Mouse (Mus musculus): ENCODE measurements around the gene Tspan18. TPM values are rescaled to one million over a fixed set of nuclear protein-coding genes. Genes with fewer than 3 reads are reported as not detected.

Gene Tspan18
- total and polyA plus RNA-seq, 3 experiments: 9.4 to 21.3 (median 16.0) TPM

GRCm38 (mm10) chr2:93242166-93242565 is 92.1 kb downstream of the Tspan18 start:
- H3K36me3 ChIP-seq (ENCODE audit: control insufficient read depth, insufficient read depth, low read length): no peaks in the 10 kb centered on the region; the same call in 1 of the 2 replicates
- WGBS: 70% methylated on average over 5 of the region's 5 CpGs
- H3K27me3 ChIP-seq (ENCODE audit: control insufficient read depth, insufficient read depth, low read length): no peaks in the 10 kb centered on the region
- H3K9ac ChIP-seq (ENCODE audit: low read depth, low read length): no peak overlapping the region
- intact Hi-C loops (cut with DNase I): no loop called here
- no peak for DNase-seq
- TF ChIP-seq POLR2A (IDR thresholded peaks at IDR 0.05; ENCODE audit: insufficient read depth, low read depth, low read length) (no peak), EP300 (IDR thresholded peaks at IDR 0.05; ENCODE audit: insufficient read depth, low read depth, low read length) (no peak), CTCF (IDR thresholded peaks at IDR 0.05) (no peak)
- H3K79me2 ChIP-seq (replicated peaks; ENCODE audit: control insufficient read depth, insufficient read depth, low read length): no peaks in the 10 kb centered on the region
- H3K27ac ChIP-seq: no peak overlapping the region
- H3K4me1 ChIP-seq (ENCODE audit: control insufficient read depth, insufficient read depth, low read length): peaks cover 9% of the 10 kb centered on the region
- no peak overlapping the region for H3K4me3 ChIP-seq

- Histone ChIP-seq H3K4me3 (no peak overlapping the region), H3K9ac (ENCODE audit: low read depth, low read length) (no peak overlapping the region), H3K4me1 (ENCODE audit: control insufficient read depth, insufficient read depth, low read length) (peaks cover 14% of the 10 kb centered on the region), H3K27me3 (ENCODE audit: control insufficient read depth, insufficient read depth, low read length) (no peaks in the 10 kb centered on the region), H3K36me3 (ENCODE audit: control insufficient read depth, insufficient read depth, low read length) (no peaks in the 10 kb centered on the region; the same call in 1 of the 2 replicates), H3K79me2 (replicated peaks; ENCODE audit: control insufficient read depth, insufficient read depth, low read length) (no peaks in the 10 kb centered on the region), H3K27ac (peak overlapping the region; percentile 31; the same call in 1 of the 2 replicates)
- no peak for TF ChIP-seq EP300 (IDR thresholded peaks at IDR 0.05; ENCODE audit: insufficient read depth, low read depth, low read length)
- no peak for TF ChIP-seq CTCF (IDR thresholded peaks at IDR 0.05)
- TF ChIP-seq POLR2A (IDR thresholded peaks at IDR 0.05; ENCODE audit: insufficient read depth, low read depth, low read length): no peak
- intact Hi-C loops (cut with DNase I): no loop called here
- WGBS: 65% methylated on average over 6 of the region's 6 CpGs
- DNase-seq: peak in 1 of 2 experiments; percentile 41
Measured at GRCm38 (mm10) chr2:93238864-93239263, 95.4 kb downstream of the Tspan18 start.

GRCm38 (mm10) chr2:93237055-93237454 is 97.2 kb downstream of the Tspan18 start:
- Histone ChIP-seq H3K79me2 (replicated peaks; ENCODE audit: control insufficient read depth, insufficient read depth, low read length) (no peaks in the 10 kb centered on the region), H3K36me3 (ENCODE audit: control insufficient read depth, insufficient read depth, low read length) (no peaks in the 10 kb centered on the region; the same call in 1 of the 2 replicates), H3K27me3 (ENCODE audit: control insufficient read depth, insufficient read depth, low read length) (no peaks in the 10 kb centered on the region), H3K4me1 (ENCODE audit: control insufficient read depth, insufficient read depth, low read length) (peaks cover 14% of the 10 kb centered on the region), H3K27ac (no peak overlapping the region), H3K9ac (ENCODE audit: low read depth, low read length) (no peak overlapping the region), H3K4me3 (no peak overlapping the region)
- 78% methylated on average over 1 of the region's 1 CpGs for WGBS
- DNase-seq: no peak
- no peak for TF ChIP-seq CTCF (IDR thresholded peaks at IDR 0.05)
- TF ChIP-seq EP300 (IDR thresholded peaks at IDR 0.05; ENCODE audit: insufficient read depth, low read depth, low read length): no peak
- TF ChIP-seq POLR2A (IDR thresholded peaks at IDR 0.05; ENCODE audit: insufficient read depth, low read depth, low read length): no peak
- intact Hi-C loops (cut with DNase I): no loop called here

GRCm38 (mm10) chr2:93232141-93232540 is 102.2 kb downstream of the Tspan18 start:
- H3K4me3 ChIP-seq: no peak overlapping the region
- no peaks in the 10 kb centered on the region for H3K36me3 ChIP-seq (ENCODE audit: control insufficient read depth, insufficient read depth, low read length)
- H3K27ac ChIP-seq: no peak overlapping the region
- no peaks in the 10 kb centered on the region for H3K79me2 ChIP-seq (replicated peaks; ENCODE audit: control insufficient read depth, insufficient read depth, low read length)
- no peak for DNase-seq
- peaks cover 6% of the 10 kb centered on the region for H3K4me1 ChIP-seq (ENCODE audit: control insufficient read depth, insufficient read depth, low read length)
- 69% methylated on average over 1 of the region's 1 CpGs for WGBS
- no peak for TF ChIP-seq EP300 (IDR thresholded peaks at IDR 0.05; ENCODE audit: insufficient read depth, low read depth, low read length)
- no peak for TF ChIP-seq POLR2A (IDR thresholded peaks at IDR 0.05; ENCODE audit: insufficient read depth, low read depth, low read length)
- TF ChIP-seq CTCF (IDR thresholded peaks at IDR 0.05): no peak
- H3K9ac ChIP-seq (ENCODE audit: low read depth, low read length): no peak overlapping the region
- intact Hi-C loops (cut with DNase I): no loop called here
- H3K27me3 ChIP-seq (ENCODE audit: control insufficient read depth, insufficient read depth, low read length): no peaks in the 10 kb centered on the region

GRCm38 (mm10) chr2:93228480-93228824 is 105.9 kb downstream of the Tspan18 start:
- H3K79me2 ChIP-seq (replicated peaks; ENCODE audit: control insufficient read depth, insufficient read depth, low read length): no peaks in the 10 kb centered on the region
- H3K27ac ChIP-seq: no peak overlapping the region
- WGBS: 66% methylated on average over 5 of the region's 5 CpGs
- H3K9ac ChIP-seq (ENCODE audit: low read depth, low read length): no peak overlapping the region
- H3K4me1 ChIP-seq (ENCODE audit: control insufficient read depth, insufficient read depth, low read length): peaks cover 1% of the 10 kb centered on the region; the same call in 1 of the 2 replicates
- intact Hi-C loops (cut with DNase I): loop anchor here (2.0 to 10.0 kb wide), 2 partner anchors 32 to 426 kb away; no protein-coding TSS in a partner anchor
- no peak for DNase-seq
- no peak overlapping the region for H3K4me3 ChIP-seq
- no peak for TF ChIP-seq POLR2A (IDR thresholded peaks at IDR 0.05; ENCODE audit: insufficient read depth, low read depth, low read length)
- H3K36me3 ChIP-seq (ENCODE audit: control insufficient read depth, insufficient read depth, low read length): no peaks in the 10 kb centered on the region
- H3K27me3 ChIP-seq (ENCODE audit: control insufficient read depth, insufficient read depth, low read length): no peaks in the 10 kb centered on the region

- peak in 1 of 2 experiments; percentile 26 for DNase-seq
- Histone ChIP-seq H3K36me3 (ENCODE audit: control insufficient read depth, insufficient read depth, low read length) (no peaks in the 10 kb centered on the region), H3K79me2 (replicated peaks; ENCODE audit: control insufficient read depth, insufficient read depth, low read length) (no peaks in the 10 kb centered on the region), H3K4me3 (no peak overlapping the region), H3K27me3 (ENCODE audit: control insufficient read depth, insufficient read depth, low read length) (no peaks in the 10 kb centered on the region), H3K4me1 (ENCODE audit: control insufficient read depth, insufficient read depth, low read length) (peaks cover 1% of the 10 kb centered on the region; the same call in 1 of the 2 replicates), H3K27ac (no peak overlapping the region; the same call in 1 of the 2 replicates), H3K9ac (ENCODE audit: low read depth, low read length) (no peak overlapping the region)
- 56% methylated on average over 9 of the region's 9 CpGs for WGBS
- TF ChIP-seq EP300 (IDR thresholded peaks at IDR 0.05; ENCODE audit: insufficient read depth, low read depth, low read length) (no peak), CTCF (IDR thresholded peaks at IDR 0.05) (no peak), POLR2A (IDR thresholded peaks at IDR 0.05; ENCODE audit: insufficient read depth, low read depth, low read length) (no peak)
- intact Hi-C loops (cut with DNase I): loop anchor here (1.0 to 10.0 kb wide), 5 partner anchors 33 to 427 kb away; no protein-coding TSS in a partner anchor
Measured at GRCm38 (mm10) chr2:93227713-93228479, 106.4 kb downstream of the Tspan18 start.

Measured in heart, adult 2 months (tissue).